Mouse (Mus musculus): Measurements from ENCODE around the gene Cnn2. TPM values are rescaled to one million over a fixed set of nuclear protein-coding genes. Genes with fewer than 3 reads are reported as not detected.
"Not testable (repeated sequence)": the region's sequence is repeated elsewhere in the genome, so short reads cannot be mapped to it uniquely, and the experiment has no call there.

The Cnn2 gene
- polyA plus RNA-seq, 1 experiment from 2014 or later = 220 TPM

- H3K4me2 ChIP-seq (replicated peaks; ENCODE audit: low read depth, low read length); ATAC-seq (ENCODE audit: low FRiP score, low TSS enrichment); H3K9ac ChIP-seq (ENCODE audit: low read depth, low read length); H3K4me3 ChIP-seq (ENCODE audit: low read length); H3K27me3 ChIP-seq (ENCODE audit: control insufficient read depth, insufficient read depth, low read length); H3K9me3 ChIP-seq (ENCODE audit: control insufficient read depth, low read length); H3K27ac ChIP-seq (ENCODE audit: low read depth, low read length): not testable (repeated sequence)
- peaks cover 11% of the 10 kb centered on the region for H3K4me1 ChIP-seq (ENCODE audit: control insufficient read depth, insufficient read depth, low read length)
- H3K36me3 ChIP-seq (ENCODE audit: control insufficient read depth, insufficient read depth, low read length) = peaks cover 21% of the 10 kb centered on the region
- WGBS = 83% methylated on average over 8 of the region's 8 CpGs
Measured at GRCm38 (mm10) chr10:80041409-80042060, 53.2 kb downstream of the Cnn2 start.

DNA sequence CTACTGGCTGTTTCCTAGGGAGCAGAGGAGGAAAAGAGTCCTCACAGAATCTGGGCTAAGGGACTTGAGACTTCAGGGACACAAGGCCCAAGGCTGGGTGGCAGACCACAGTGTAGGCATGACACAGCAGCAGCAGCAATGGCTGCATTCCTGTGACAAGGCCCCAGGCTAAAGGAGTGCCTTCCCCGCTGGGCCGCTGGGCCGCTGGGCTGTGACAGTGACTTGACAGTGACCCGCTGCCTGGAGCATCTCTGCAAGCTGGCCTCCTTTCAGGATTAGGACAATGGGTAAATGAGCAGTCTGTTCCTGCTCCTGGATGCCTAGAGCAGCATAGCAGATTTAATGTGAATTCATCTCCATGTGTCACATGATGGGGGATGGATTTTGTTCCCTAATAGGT lies 55.7 kb downstream of the Cnn2 start:
- H3K9me3 ChIP-seq (ENCODE audit: control insufficient read depth, low read length) = no peaks in the 10 kb centered on the region
- WGBS = 35% methylated on average over 4 of the region's 4 CpGs
- H3K4me1 ChIP-seq (ENCODE audit: control insufficient read depth, insufficient read depth, low read length) = peaks cover 7% of the 10 kb centered on the region; the same call in 1 of the 2 replicates
- no peak overlapping the region for H3K4me2 ChIP-seq (replicated peaks; ENCODE audit: low read depth, low read length)
- no peak overlapping the region for H3K27ac ChIP-seq (ENCODE audit: low read depth, low read length)
- H3K9ac ChIP-seq (ENCODE audit: low read depth, low read length) = no peak overlapping the region
- H3K4me3 ChIP-seq (ENCODE audit: low read length) = no peak overlapping the region
- ATAC-seq (ENCODE audit: low FRiP score, low TSS enrichment) = no peak
- no peaks in the 10 kb centered on the region for H3K27me3 ChIP-seq (ENCODE audit: control insufficient read depth, insufficient read depth, low read length)
- no peaks in the 10 kb centered on the region for H3K36me3 ChIP-seq (ENCODE audit: control insufficient read depth, insufficient read depth, low read length)

GRCm38 (mm10) chr10:80045364-80045763 lies 57.0 kb downstream of the Cnn2 start:
- H3K9me3 ChIP-seq (ENCODE audit: control insufficient read depth, low read length); H3K27me3 ChIP-seq (ENCODE audit: control insufficient read depth, insufficient read depth, low read length); H3K4me3 ChIP-seq (ENCODE audit: low read length); H3K9ac ChIP-seq (ENCODE audit: low read depth, low read length); ATAC-seq (ENCODE audit: low FRiP score, low TSS enrichment); H3K27ac ChIP-seq (ENCODE audit: low read depth, low read length); H3K4me1 ChIP-seq (ENCODE audit: control insufficient read depth, insufficient read depth, low read length); H3K36me3 ChIP-seq (ENCODE audit: control insufficient read depth, insufficient read depth, low read length); H3K4me2 ChIP-seq (replicated peaks; ENCODE audit: low read depth, low read length): not testable (repeated sequence)
- whole genome bisulfite sequencing = 85% methylated on average over 2 of the region's 4 CpGs

Other genes starting within 250 kb of the Cnn2 start
- 33.2 and 38.9 TPM in 2 replicates for gene Polrmt, start 242.0 kb upstream of the Cnn2 start, polyA plus RNA-seq (2014; fragmentation: Nextera tagmentation; extraction: Ambion mirVana)
- gene Fgf22, start 233.5 kb upstream of the Cnn2 start, polyA plus RNA-seq (2014; fragmentation: Nextera tagmentation; extraction: Ambion mirVana) = 0.11 and 0.61 TPM in 2 replicates
- gene Rnf126, start 221.6 kb upstream of the Cnn2 start, polyA plus RNA-seq (2014; fragmentation: Nextera tagmentation; extraction: Ambion mirVana) = 95.9 and 104 TPM in 2 replicates
- gene Fstl3, start 211.3 kb upstream of the Cnn2 start, polyA plus RNA-seq (2014; fragmentation: Nextera tagmentation; extraction: Ambion mirVana) = 4.9 and 8.2 TPM in 2 replicates
- gene Prss57, start 197.6 kb upstream of the Cnn2 start, polyA plus RNA-seq (2014; fragmentation: Nextera tagmentation; extraction: Ambion mirVana) = not detected in 2 replicates
- 101 and 136 TPM in 2 replicates for gene Palm, start 195.0 kb upstream of the Cnn2 start, polyA plus RNA-seq (2014; fragmentation: Nextera tagmentation; extraction: Ambion mirVana)
- gene Misp, start 167.6 kb upstream of the Cnn2 start, polyA plus RNA-seq (2014; fragmentation: Nextera tagmentation; extraction: Ambion mirVana) = 4.1 and 9.0 TPM in 2 replicates
- 279 and 333 TPM in 2 replicates for gene Ptbp1, start 134.2 kb upstream of the Cnn2 start, polyA plus RNA-seq (2014; fragmentation: Nextera tagmentation; extraction: Ambion mirVana)
- gene Prtn3, start 114.1 kb upstream of the Cnn2 start, polyA plus RNA-seq (2014; fragmentation: Nextera tagmentation; extraction: Ambion mirVana) = 9.6 and 11.1 TPM in 2 replicates
- gene Plppr3, start 114.0 kb upstream of the Cnn2 start, polyA plus RNA-seq (2014; fragmentation: Nextera tagmentation; extraction: Ambion mirVana) = 58.8 and 59.7 TPM in 2 replicates
- not detected in 2 replicates for gene Elane, start 102.3 kb upstream of the Cnn2 start, polyA plus RNA-seq (2014; fragmentation: Nextera tagmentation; extraction: Ambion mirVana)
- gene Cfd, start 97.7 kb upstream of the Cnn2 start, polyA plus RNA-seq (2014; fragmentation: Nextera tagmentation; extraction: Ambion mirVana) = not detected in 2 replicates
- 48.0 and 61.2 TPM in 2 replicates for gene Med16, start 79.7 kb upstream of the Cnn2 start, polyA plus RNA-seq (2014; fragmentation: Nextera tagmentation; extraction: Ambion mirVana)
- gene Gm26602, start 77.7 kb upstream of the Cnn2 start, polyA plus RNA-seq (2014; fragmentation: Nextera tagmentation; extraction: Ambion mirVana) = 4.6 and 10.8 TPM in 2 replicates
- 0.47 and 0.61 TPM in 2 replicates for gene Kiss1r, start 71.6 kb upstream of the Cnn2 start, polyA plus RNA-seq (2014; fragmentation: Nextera tagmentation; extraction: Ambion mirVana)
- gene R3hdm4, start 67.4 kb upstream of the Cnn2 start, polyA plus RNA-seq (2014; fragmentation: Nextera tagmentation; extraction: Ambion mirVana) = 102 and 137 TPM in 2 replicates
- 12.0 and 12.3 TPM in 2 replicates for gene Arid3a, start 61.5 kb upstream of the Cnn2 start, polyA plus RNA-seq (2014; fragmentation: Nextera tagmentation; extraction: Ambion mirVana)
- gene Wdr18, start 28.4 kb upstream of the Cnn2 start, polyA plus RNA-seq (2014; fragmentation: Nextera tagmentation; extraction: Ambion mirVana) = 132 and 147 TPM in 2 replicates
- gene Grin3b, start 17.9 kb upstream of the Cnn2 start, polyA plus RNA-seq (2014; fragmentation: Nextera tagmentation; extraction: Ambion mirVana) = 0.19 and 0.29 TPM in 2 replicates
- 18.8 and 27.8 TPM in 2 replicates for gene Tmem259, start 4.3 kb upstream of the Cnn2 start, polyA plus RNA-seq (2014; fragmentation: Nextera tagmentation; extraction: Ambion mirVana)
- gene Abca7, start 7.9 kb downstream of the Cnn2 start, polyA plus RNA-seq (2014; fragmentation: Nextera tagmentation; extraction: Ambion mirVana) = 1.8 and 2.7 TPM in 2 replicates
- 4.8 and 7.7 TPM in 2 replicates for gene Arhgap45, start 28.1 kb downstream of the Cnn2 start, polyA plus RNA-seq (2014; fragmentation: Nextera tagmentation; extraction: Ambion mirVana)
- gene Polr2e, start 51.2 kb downstream of the Cnn2 start, polyA plus RNA-seq (2014; fragmentation: Nextera tagmentation; extraction: Ambion mirVana) = 276 and 310 TPM in 2 replicates
- gene Gpx4, start 58.6 kb downstream of the Cnn2 start, polyA plus RNA-seq (2014; fragmentation: Nextera tagmentation; extraction: Ambion mirVana) = 552 and 641 TPM in 2 replicates
- gene Sbno2, start 117.0 kb downstream of the Cnn2 start, polyA plus RNA-seq (2014; fragmentation: Nextera tagmentation; extraction: Ambion mirVana) = 10.6 and 14.8 TPM in 2 replicates
- gene Stk11, start 127.2 kb downstream of the Cnn2 start, polyA plus RNA-seq (2014; fragmentation: Nextera tagmentation; extraction: Ambion mirVana) = 26.6 and 42.0 TPM in 2 replicates
- gene Atp5d, start 150.0 kb downstream of the Cnn2 start, polyA plus RNA-seq (2014; fragmentation: Nextera tagmentation; extraction: Ambion mirVana) = 519 and 582 TPM in 2 replicates
- gene Cbarp, start 152.3 kb downstream of the Cnn2 start, polyA plus RNA-seq (2014; fragmentation: Nextera tagmentation; extraction: Ambion mirVana) = 8.1 and 8.4 TPM in 2 replicates
- 42.3 and 46.2 TPM in 2 replicates for gene Midn, start 159.7 kb downstream of the Cnn2 start, polyA plus RNA-seq (2014; fragmentation: Nextera tagmentation; extraction: Ambion mirVana)
- 80.0 and 104 TPM in 2 replicates for gene Cirbp, start 177.4 kb downstream of the Cnn2 start, polyA plus RNA-seq (2014; fragmentation: Nextera tagmentation; extraction: Ambion mirVana)
- gene 1600002K03Rik, start 184.4 kb downstream of the Cnn2 start, polyA plus RNA-seq (2014; fragmentation: Nextera tagmentation; extraction: Ambion mirVana) = 10.3 and 12.1 TPM in 2 replicates
- gene Efna2, start 190.9 kb downstream of the Cnn2 start, polyA plus RNA-seq (2014; fragmentation: Nextera tagmentation; extraction: Ambion mirVana) = 15.4 and 17.3 TPM in 2 replicates
- gene Mum1, start 237.8 kb downstream of the Cnn2 start, polyA plus RNA-seq (2014; fragmentation: Nextera tagmentation; extraction: Ambion mirVana) = 64.4 and 65.1 TPM in 2 replicates